Mouse (Mus musculus) midbrain, postnatal 0 days (tissue): ENCODE measurements around the gene Upp2. TPM values are rescaled to one million over a fixed set of nuclear protein-coding genes. Genes with fewer than 3 reads are reported as not detected.

ENCODE experiments used
- ATAC-seq: fragments of 200-750 bp; cut with Nextera tagmentation; 2 replicates; pipeline ENCODE4 v1.8.0; 2017; ENCODE audit warnings: moderate number of reproducible peaks, mild to moderate bottlenecking, moderate TSS enrichment, moderate library complexity; ENCODE audit not compliant: low FRiP score
- DNase-seq: peaks from one replicate; pipeline ENCODE4 v3.0.0-alpha.2; 2015; ENCODE audit warnings: low spot score
- H3K27ac ChIP-seq: fragments of 300-500 bp; sonication (generic); 2 replicates; pipeline ENCODE4 v1.5.1; 2014; ENCODE audit warnings: low read depth, mild to moderate bottlenecking, low read length, mixed read lengths
- H3K27me3 ChIP-seq: fragments of 300-500 bp; sonication (generic); 2 replicates; pipeline ENCODE4 v1.6.1; 2014; ENCODE audit warnings: low read length, control low read depth, mixed read lengths; ENCODE audit not compliant: insufficient read depth
- H3K36me3 ChIP-seq: fragments of 300-500 bp; sonication (generic); 2 replicates; pipeline ENCODE4 v1.6.1; 2014; ENCODE audit warnings: low read length, control low read depth, mixed read lengths; ENCODE audit not compliant: insufficient read depth
- H3K4me1 ChIP-seq: fragments of 300-500 bp; sonication (generic); 2 replicates; pipeline ENCODE4 v1.6.1; 2014; ENCODE audit warnings: mild to moderate bottlenecking, control low read depth, antibody characterized with exemption, low read length, mixed read lengths; ENCODE audit not compliant: insufficient read depth
- H3K4me2 ChIP-seq: fragments of 300-500 bp; sonication (generic); 2 replicates; pipeline ENCODE4 v1.6.1; 2014; ENCODE audit warnings: low read depth, mild to moderate bottlenecking, low read length, mixed read lengths; ENCODE audit not compliant: poor library complexity, severe bottlenecking
- H3K4me3 ChIP-seq: fragments of 300-500 bp; sonication (generic); 2 replicates; pipeline ENCODE4 v1.5.1; 2014; ENCODE audit warnings: low read depth, mild to moderate bottlenecking, low read length, moderate library complexity
- H3K9ac ChIP-seq: fragments of 300-500 bp; sonication (generic); replicated peaks from 2 replicates; pipeline ENCODE4 v1.6.1; 2014; ENCODE audit warnings: mild to moderate bottlenecking, low read length, moderate library complexity, mixed read lengths; ENCODE audit not compliant: poor library complexity, severe bottlenecking
- H3K9me3 ChIP-seq: fragments of 300-500 bp; sonication (generic); 2 replicates; pipeline ENCODE4 v1.6.1; 2016; ENCODE audit warnings: low read length, control low read depth
- CTCF ChIP-seq: IDR thresholded peaks from 2 replicates; pipeline ENCODE4 v1.5.1; 2016; ENCODE audit warnings: antibody characterized with exemption, mild to moderate bottlenecking
- WGBS: fragments of 180-500 bp; shearing (Covaris S2); extraction: QIAGEN DNeasy Blood & Tissue Kit; methylation state at CpG from one replicate; pipeline ENCODE4 v1.1.7; 2014; 5-methylcytosine and 5-hydroxymethylcytosine counted together
- polyA plus RNA-seq: library from polyadenylated mRNA; unstranded; fragments of >200 nt; fragmentation: Nextera tagmentation; extraction: Ambion mirVana; gene quantifications from 2 replicates; pipeline ENCODE4 v1.2.1, GENCODE M21; 2015
- total RNA-seq: library from RNA; depleted of rRNA; stranded (reverse); fragments of >200 nt; gene quantifications from 2 replicates; pipeline ENCODE4 v1.2.3, GENCODE M21; 2014

Upp2 gene
- total and polyA plus RNA-seq, 2 experiments from 2014 or later: 11.6 TPM

GRCm38 (mm10) chr2:58595350-58595749 lies 28.3 kb downstream of the Upp2 start:
- H3K4me1 ChIP-seq: no peaks in the 10 kb centered on the region
- TF ChIP-seq CTCF: no peak
- no peak overlapping the region for H3K27ac ChIP-seq

GRCm38 (mm10) chr2:58596774-58597342 lies 29.8 kb downstream of the Upp2 start:
- peak; percentile 55 for DNase-seq
- 69% methylated on average over 17 of the region's 17 CpGs for WGBS
- H3K27me3 ChIP-seq: no peaks in the 10 kb centered on the region

More at GRCm38 (mm10) chr2:58595350-58595749, 28.3 kb downstream of the Upp2 start:
- 58% methylated on average over 9 of the region's 9 CpGs for WGBS
- no peak for ATAC-seq
- Histone ChIP-seq H3K4me3 (no peak overlapping the region), H3K9me3 (no peaks in the 10 kb centered on the region), H3K9ac (no peak overlapping the region), H3K27me3 (no peaks in the 10 kb centered on the region), H3K36me3 (no peaks in the 10 kb centered on the region), H3K4me2 (no peak overlapping the region)
- no peak for DNase-seq

GRCm38 (mm10) chr2:58597556-58597955 lies 30.5 kb downstream of the Upp2 start:
- no peak for DNase-seq

More at GRCm38 (mm10) chr2:58596774-58597342, 29.8 kb downstream of the Upp2 start:
- 0 out of 2 replicates have a peak, but pooled peaks have one; percentile 34 for ATAC-seq
- H3K4me1 ChIP-seq: no peaks in the 10 kb centered on the region
- H3K9me3 ChIP-seq: no peaks in the 10 kb centered on the region
- H3K9ac ChIP-seq: no peak overlapping the region
- no peak overlapping the region for H3K4me2 ChIP-seq
- no peak for TF ChIP-seq CTCF
- H3K27ac ChIP-seq: no peak overlapping the region
- H3K4me3 ChIP-seq: no peak overlapping the region
- H3K36me3 ChIP-seq: no peaks in the 10 kb centered on the region

GRCm38 (mm10) chr2:58599639-58600038 lies 32.5 kb downstream of the Upp2 start:
- no peak for DNase-seq

More at GRCm38 (mm10) chr2:58597556-58597955, 30.5 kb downstream of the Upp2 start:
- H3K9ac ChIP-seq: no peak overlapping the region
- no peak overlapping the region for H3K4me2 ChIP-seq
- ATAC-seq: no peak
- no peaks in the 10 kb centered on the region for H3K36me3 ChIP-seq
- no peaks in the 10 kb centered on the region for H3K4me1 ChIP-seq
- H3K27ac ChIP-seq: no peak overlapping the region
- H3K9me3 ChIP-seq: no peaks in the 10 kb centered on the region
- no peaks in the 10 kb centered on the region for H3K27me3 ChIP-seq
- TF ChIP-seq CTCF: no peak
- 91% methylated on average over 3 of the region's 3 CpGs for WGBS
- H3K4me3 ChIP-seq: no peak overlapping the region

DNA sequence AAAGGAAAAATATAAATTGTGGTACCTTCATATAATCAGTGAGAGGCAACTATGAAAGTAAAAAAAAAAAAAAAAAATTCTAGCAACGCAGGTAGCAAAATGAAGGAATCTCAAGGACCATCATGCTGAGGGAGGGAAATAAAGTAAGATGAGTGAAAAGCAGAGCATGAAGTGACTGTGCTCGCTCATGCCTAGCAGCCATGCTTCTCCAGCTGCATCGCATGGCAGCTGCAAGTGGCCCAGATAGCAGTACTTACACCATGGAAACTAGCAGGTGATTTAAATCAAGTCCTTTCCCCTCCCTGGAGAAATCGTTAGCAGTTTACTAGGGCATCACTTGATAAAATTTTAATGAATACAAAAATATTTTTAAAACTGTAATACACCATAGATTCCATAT lies 34.3 kb downstream of the Upp2 start:
- Histone ChIP-seq H3K9me3 (no peaks in the 10 kb centered on the region), H3K9ac (no peak overlapping the region), H3K4me1 (no peaks in the 10 kb centered on the region), H3K36me3 (no peaks in the 10 kb centered on the region), H3K4me2 (no peak overlapping the region), H3K27me3 (no peaks in the 10 kb centered on the region), H3K27ac (no peak overlapping the region), H3K4me3 (no peak overlapping the region)
- no peak for TF ChIP-seq CTCF
- no peak for ATAC-seq
- DNase-seq: no peak
- WGBS: 65% methylated on average over 4 of the region's 4 CpGs

More at GRCm38 (mm10) chr2:58599639-58600038, 32.5 kb downstream of the Upp2 start:
- no peak overlapping the region for H3K27ac ChIP-seq
- no peak overlapping the region for H3K9ac ChIP-seq
- H3K4me3 ChIP-seq: no peak overlapping the region
- ATAC-seq: no peak
- no peak overlapping the region for H3K4me2 ChIP-seq
- WGBS: 94% methylated on average over 6 of the region's 6 CpGs
- H3K27me3 ChIP-seq: no peaks in the 10 kb centered on the region
- H3K36me3 ChIP-seq: no peaks in the 10 kb centered on the region
- H3K4me1 ChIP-seq: no peaks in the 10 kb centered on the region
- TF ChIP-seq CTCF: no peak
- H3K9me3 ChIP-seq: no peaks in the 10 kb centered on the region

DNA sequence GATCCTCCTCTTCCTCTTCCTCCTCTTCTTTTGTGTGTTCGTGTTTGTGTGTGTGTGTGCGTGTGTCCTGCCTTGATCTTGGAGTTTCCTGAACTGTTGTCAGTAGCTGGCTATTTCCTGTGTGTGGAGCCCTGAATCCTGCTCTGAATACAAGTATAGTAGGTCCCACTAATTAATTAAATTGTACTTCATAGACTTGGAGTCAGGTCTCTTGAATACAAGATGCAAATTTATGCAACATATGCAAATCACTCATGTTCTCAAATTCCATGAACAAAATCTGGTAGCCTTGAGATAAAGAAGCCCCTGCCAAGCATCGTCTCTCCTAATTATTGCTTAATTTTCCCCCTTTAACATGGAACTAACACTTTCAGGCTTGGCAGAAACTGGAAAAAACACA lies 36.3 kb downstream of the Upp2 start:
- TF ChIP-seq CTCF: no peak
- DNase-seq (no peak), ATAC-seq (no peak)
- Histone ChIP-seq H3K27ac (no peak overlapping the region), H3K4me1 (no peaks in the 10 kb centered on the region), H3K27me3 (no peaks in the 10 kb centered on the region), H3K9me3 (no peaks in the 10 kb centered on the region), H3K4me2 (no peak overlapping the region), H3K9ac (no peak overlapping the region), H3K4me3 (no peak overlapping the region), H3K36me3 (no peaks in the 10 kb centered on the region)
- 55% methylated on average over 3 of the region's 3 CpGs for WGBS
